Mouse (Mus musculus): ENCODE results near the gene Hbp1. TPM values are rescaled to one million over a fixed set of nuclear protein-coding genes. Genes with fewer than 3 reads are reported as not detected.

The Hbp1 gene
- polyA plus RNA-seq, 1 experiment from 2014 or later = 44.7 TPM

- no peak overlapping the region for H3K4me3 ChIP-seq (replicated peaks)
- no peaks in the 10 kb centered on the region for H3K9me3 ChIP-seq (replicated peaks)
- H3K4me2 ChIP-seq = no peak overlapping the region
- H3K4me1 ChIP-seq (replicated peaks) = peaks cover 17% of the 10 kb centered on the region
- no peak overlapping the region for H3K27ac ChIP-seq (replicated peaks)
- no peak overlapping the region for H3K9ac ChIP-seq
- H3K27me3 ChIP-seq = no peaks in the 10 kb centered on the region
- H3K36me3 ChIP-seq (replicated peaks) = 0 out of 2 replicates have a peak, but pooled peaks cover 4% of the 10 kb centered on the region
- ATAC-seq (ENCODE audit: insufficient read depth) = peak; percentile 54
- WGBS (ENCODE audit: insufficient replicate concordance) = 47% methylated on average over 6 of the region's 6 CpGs
These were observed 44.4 kb downstream of the Hbp1 start for GRCm38 (mm10) chr12:31905696-31906551.

- Histone ChIP-seq H3K9me3 (replicated peaks) (no peaks in the 10 kb centered on the region), H3K4me3 (replicated peaks) (no peak overlapping the region), H3K4me2 (no peak overlapping the region), H3K36me3 (replicated peaks) (0 out of 2 replicates have a peak, but pooled peaks cover 4% of the 10 kb centered on the region), H3K4me1 (replicated peaks) (no peaks in the 10 kb centered on the region), H3K9ac (no peak overlapping the region), H3K27ac (replicated peaks) (no peak overlapping the region), H3K27me3 (no peaks in the 10 kb centered on the region)
- no peak for ATAC-seq (ENCODE audit: insufficient read depth)
- 80% methylated on average over 4 of the region's 4 CpGs for WGBS (ENCODE audit: insufficient replicate concordance)
These were observed 49.9 kb downstream of the Hbp1 start for GRCm38 (mm10) chr12:31900391-31900914.

GRCm38 (mm10) chr12:31897456-31897855 is 52.9 kb downstream of the Hbp1 start:
- no peak overlapping the region for H3K9ac ChIP-seq
- no peak overlapping the region for H3K4me3 ChIP-seq (replicated peaks)
- H3K4me2 ChIP-seq = no peak overlapping the region
- 0 out of 2 replicates have a peak, but pooled peaks cover under 1% of the 10 kb centered on the region for H3K36me3 ChIP-seq (replicated peaks)
- WGBS (ENCODE audit: insufficient replicate concordance) = 78% methylated on average over 7 of the region's 7 CpGs
- H3K27ac ChIP-seq (replicated peaks) = no peak overlapping the region
- no peak for ATAC-seq (ENCODE audit: insufficient read depth)
- H3K4me1 ChIP-seq (replicated peaks) = no peaks in the 10 kb centered on the region
- no peaks in the 10 kb centered on the region for H3K27me3 ChIP-seq
- H3K9me3 ChIP-seq (replicated peaks) = no peaks in the 10 kb centered on the region

GRCm38 (mm10) chr12:31896986-31897385 is 53.3 kb downstream of the Hbp1 start:
- H3K4me3 ChIP-seq (replicated peaks) = no peak overlapping the region
- WGBS (ENCODE audit: insufficient replicate concordance) = 73% methylated on average over 8 of the region's 8 CpGs

GRCm38 (mm10) chr12:31896295-31896694 is 54.0 kb downstream of the Hbp1 start:
- no peaks in the 10 kb centered on the region for H3K9me3 ChIP-seq (replicated peaks)
- H3K27me3 ChIP-seq = no peaks in the 10 kb centered on the region
- no peaks in the 10 kb centered on the region for H3K36me3 ChIP-seq (replicated peaks)
- ATAC-seq (ENCODE audit: insufficient read depth) = no peak
- H3K4me3 ChIP-seq (replicated peaks) = no peak overlapping the region
- H3K4me1 ChIP-seq (replicated peaks) = no peaks in the 10 kb centered on the region
- no peak overlapping the region for H3K4me2 ChIP-seq
- 67% methylated on average over 5 of the region's 5 CpGs for WGBS (ENCODE audit: insufficient replicate concordance)
- H3K9ac ChIP-seq = no peak overlapping the region
- no peak overlapping the region for H3K27ac ChIP-seq (replicated peaks)

More at GRCm38 (mm10) chr12:31896986-31897385, 53.3 kb downstream of the Hbp1 start:
- H3K9me3 ChIP-seq (replicated peaks) = no peaks in the 10 kb centered on the region
- no peak overlapping the region for H3K27ac ChIP-seq (replicated peaks)
- H3K36me3 ChIP-seq (replicated peaks) = no peaks in the 10 kb centered on the region
- no peak overlapping the region for H3K9ac ChIP-seq
- H3K4me2 ChIP-seq = no peak overlapping the region
- H3K27me3 ChIP-seq = no peaks in the 10 kb centered on the region
- ATAC-seq (ENCODE audit: insufficient read depth) = no peak
- H3K4me1 ChIP-seq (replicated peaks) = no peaks in the 10 kb centered on the region

- no peaks in the 10 kb centered on the region for H3K4me1 ChIP-seq (replicated peaks)
- H3K4me2 ChIP-seq = no peak overlapping the region
- no peaks in the 10 kb centered on the region for H3K9me3 ChIP-seq (replicated peaks)
- WGBS (ENCODE audit: insufficient replicate concordance) = 61% methylated on average over 2 of the region's 2 CpGs
- H3K4me3 ChIP-seq (replicated peaks) = no peak overlapping the region
- no peak for ATAC-seq (ENCODE audit: insufficient read depth)
- no peak overlapping the region for H3K27ac ChIP-seq (replicated peaks)
- H3K9ac ChIP-seq = no peak overlapping the region
- H3K27me3 ChIP-seq = no peaks in the 10 kb centered on the region
- H3K36me3 ChIP-seq (replicated peaks) = no peaks in the 10 kb centered on the region
These were observed 54.4 kb downstream of the Hbp1 start for GRCm38 (mm10) chr12:31895888-31896287.

- WGBS (ENCODE audit: insufficient replicate concordance) = 67% methylated on average over 8 of the region's 8 CpGs
- no peaks in the 10 kb centered on the region for H3K27me3 ChIP-seq
- no peak overlapping the region for H3K9ac ChIP-seq
- no peak overlapping the region for H3K4me2 ChIP-seq
- no peaks in the 10 kb centered on the region for H3K4me1 ChIP-seq (replicated peaks)
- H3K36me3 ChIP-seq (replicated peaks) = no peaks in the 10 kb centered on the region
- H3K9me3 ChIP-seq (replicated peaks) = no peaks in the 10 kb centered on the region
- H3K4me3 ChIP-seq (replicated peaks) = no peak overlapping the region
- H3K27ac ChIP-seq (replicated peaks) = no peak overlapping the region
- no peak for ATAC-seq (ENCODE audit: insufficient read depth)
These were observed 55.1 kb downstream of the Hbp1 start for GRCm38 (mm10) chr12:31895095-31895734.

- no peak overlapping the region for H3K27ac ChIP-seq (replicated peaks)
- no peaks in the 10 kb centered on the region for H3K4me1 ChIP-seq (replicated peaks)
- H3K4me3 ChIP-seq (replicated peaks) = no peak overlapping the region
- WGBS (ENCODE audit: insufficient replicate concordance) = 76% methylated on average over 7 of the region's 7 CpGs
- no peak overlapping the region for H3K4me2 ChIP-seq
- no peaks in the 10 kb centered on the region for H3K9me3 ChIP-seq (replicated peaks)
- no peaks in the 10 kb centered on the region for H3K27me3 ChIP-seq
- H3K9ac ChIP-seq = no peak overlapping the region
- H3K36me3 ChIP-seq (replicated peaks) = no peaks in the 10 kb centered on the region
- ATAC-seq (ENCODE audit: insufficient read depth) = no peak
These were observed 57.6 kb downstream of the Hbp1 start for GRCm38 (mm10) chr12:31892771-31893170.

GRCm38 (mm10) chr12:31892079-31892478 is 58.3 kb downstream of the Hbp1 start:
- H3K27ac ChIP-seq (replicated peaks) = no peak overlapping the region
- no peak for ATAC-seq (ENCODE audit: insufficient read depth)
- H3K4me3 ChIP-seq (replicated peaks) = no peak overlapping the region
- H3K4me1 ChIP-seq (replicated peaks) = no peaks in the 10 kb centered on the region
- peaks cover 4% of the 10 kb centered on the region for H3K36me3 ChIP-seq (replicated peaks)
- H3K27me3 ChIP-seq = no peaks in the 10 kb centered on the region
- no peak overlapping the region for H3K4me2 ChIP-seq
- no peaks in the 10 kb centered on the region for H3K9me3 ChIP-seq (replicated peaks)
- no peak overlapping the region for H3K9ac ChIP-seq

- no peaks in the 10 kb centered on the region for H3K27me3 ChIP-seq
- no peak overlapping the region for H3K27ac ChIP-seq (replicated peaks)
- no peak for ATAC-seq (ENCODE audit: insufficient read depth)
- H3K9me3 ChIP-seq (replicated peaks) = no peaks in the 10 kb centered on the region
- WGBS (ENCODE audit: insufficient replicate concordance) = 71% methylated on average over 6 of the region's 6 CpGs
- H3K36me3 ChIP-seq (replicated peaks) = peaks cover 4% of the 10 kb centered on the region
- H3K9ac ChIP-seq = no peak overlapping the region
- no peaks in the 10 kb centered on the region for H3K4me1 ChIP-seq (replicated peaks)
- H3K4me2 ChIP-seq = no peak overlapping the region
- no peak overlapping the region for H3K4me3 ChIP-seq (replicated peaks)
These were observed 59.6 kb downstream of the Hbp1 start for GRCm38 (mm10) chr12:31890685-31891084.

- H3K4me1 ChIP-seq (replicated peaks) = no peaks in the 10 kb centered on the region
- H3K4me2 ChIP-seq = no peak overlapping the region
- H3K9me3 ChIP-seq (replicated peaks) = no peaks in the 10 kb centered on the region
- no peak for ATAC-seq (ENCODE audit: insufficient read depth)
- H3K36me3 ChIP-seq (replicated peaks) = peaks cover 4% of the 10 kb centered on the region
- H3K27me3 ChIP-seq = no peaks in the 10 kb centered on the region
- no peak overlapping the region for H3K27ac ChIP-seq (replicated peaks)
- no peak overlapping the region for H3K9ac ChIP-seq
- 81% methylated on average over 11 of the region's 11 CpGs for WGBS (ENCODE audit: insufficient replicate concordance)
- H3K4me3 ChIP-seq (replicated peaks) = no peak overlapping the region
These were observed 64.3 kb downstream of the Hbp1 start for GRCm38 (mm10) chr12:31885844-31886606.

Measured in liver, embryonic 15.5 days (tissue).